Mouse (Mus musculus): ENCODE measurements around the gene Hsf2bp.

- no peak for TF ChIP-seq CTCF (IDR thresholded peaks at IDR 0.05; ENCODE audit: borderline replicate concordance, insufficient read depth, low read depth, low read length)
- no peak for TF ChIP-seq POLR2A (IDR thresholded peaks at IDR 0.05; ENCODE audit: borderline replicate concordance, insufficient read depth, low read length)
Observed at GRCm38 (mm10) chr17:31962930-31963329, 73.2 kb downstream of the Hsf2bp start.
